Mouse (Mus musculus) heart, postnatal 0 days (tissue): ENCODE measurements around the gene Cdc20b. TPM values are rescaled to one million over a fixed set of nuclear protein-coding genes. Genes with fewer than 3 reads are reported as not detected.

Experiments used
- ATAC-seq: fragments of 200-750 bp; cut with Nextera tagmentation; 2 replicates; pipeline ENCODE4 v1.8.0; 2017; ENCODE audit warnings: low read depth, moderate number of reproducible peaks, moderate library complexity; ENCODE audit not compliant: insufficient read depth
- DNase-seq: peaks from one replicate; pipeline ENCODE4 v3.0.0-alpha.2; 2016; ENCODE audit warnings: low spot score
- H3K27ac ChIP-seq: fragments of 300-500 bp; sonication (generic); 2 replicates; pipeline ENCODE4 v1.5.1; 2014; ENCODE audit warnings: low read depth, mild to moderate bottlenecking
- H3K27me3 ChIP-seq: fragments of 300-500 bp; sonication (generic); 2 replicates; pipeline ENCODE4 v1.6.1; 2014; ENCODE audit warnings: low read length, mixed read lengths; ENCODE audit not compliant: control insufficient read depth, insufficient read depth
- H3K36me3 ChIP-seq: fragments of 300-500 bp; sonication (generic); replicated peaks from 2 replicates; pipeline ENCODE4 v1.6.1; 2014; ENCODE audit warnings: low read length, mixed read lengths; ENCODE audit not compliant: control insufficient read depth, insufficient read depth
- H3K4me1 ChIP-seq: fragments of 300-500 bp; sonication (generic); 2 replicates; pipeline ENCODE4 v1.6.1; 2014; ENCODE audit warnings: antibody characterized with exemption; ENCODE audit not compliant: control insufficient read depth, insufficient read depth
- H3K4me2 ChIP-seq: fragments of 300-500 bp; sonication (generic); 2 replicates; pipeline ENCODE4 v1.6.1; 2014; ENCODE audit warnings: low read depth, mild to moderate bottlenecking, low read length, moderate library complexity
- H3K4me3 ChIP-seq: fragments of 300-500 bp; sonication (generic); 2 replicates; pipeline ENCODE4 v1.5.1; 2014; ENCODE audit warnings: low read depth, low read length
- H3K9ac ChIP-seq: fragments of 300-500 bp; sonication (generic); replicated peaks from 2 replicates; pipeline ENCODE4 v1.6.1; 2014; ENCODE audit warnings: low read depth, low read length, mixed read lengths
- H3K9me3 ChIP-seq: fragments of 300-500 bp; sonication (generic); replicated peaks from 2 replicates; pipeline ENCODE4 v1.6.1; 2016; ENCODE audit warnings: low read length; ENCODE audit not compliant: control insufficient read depth
- CTCF ChIP-seq: IDR thresholded peaks from 2 replicates; pipeline ENCODE4 v1.5.1; 2016; ENCODE audit warnings: antibody characterized with exemption, control low read depth, low read depth
- EP300 ChIP-seq: IDR thresholded peaks from 2 replicates; pipeline ENCODE4 v1.6.1; 2016; ENCODE audit warnings: antibody characterized with exemption, low read depth
- WGBS: fragments of 180-500 bp; shearing (Covaris S2); extraction: QIAGEN DNeasy Blood & Tissue Kit; methylation state at CpG from one replicate; pipeline ENCODE4 v1.1.7; 2014; 5-methylcytosine and 5-hydroxymethylcytosine counted together
- polyA plus RNA-seq: library from polyadenylated mRNA; unstranded; fragments of >200 nt; fragmentation: Nextera tagmentation; extraction: Ambion mirVana; gene quantifications from 2 replicates; pipeline ENCODE4 v1.2.1, GENCODE M21; 2015
- total RNA-seq: library from RNA; depleted of rRNA; stranded (reverse); fragments of >200 nt; gene quantifications from 2 replicates; pipeline ENCODE4 v1.2.3, GENCODE M21; 2014; ENCODE audit warnings: low replicate concordance

Gene Cdc20b
- total and polyA plus RNA-seq, 2 experiments from 2014 or later: not detected

GRCm38 (mm10) chr13:113064542-113064941, 29.6 kb downstream of the Cdc20b start:
- 81% methylated on average over 9 of the region's 9 CpGs for WGBS

GRCm38 (mm10) chr13:113079021-113079420, 44.1 kb downstream of the Cdc20b start:
- no peaks in the 10 kb centered on the region for H3K36me3 ChIP-seq
- H3K4me1 ChIP-seq: no peaks in the 10 kb centered on the region
- WGBS: 80% methylated on average over 9 of the region's 9 CpGs
- H3K4me3 ChIP-seq: no peak overlapping the region
- no peak for TF ChIP-seq CTCF
- no peak for TF ChIP-seq EP300
- no peaks in the 10 kb centered on the region for H3K9me3 ChIP-seq
- no peak for ATAC-seq
- DNase-seq: no peak
- H3K27ac ChIP-seq: no peak overlapping the region
- no peak overlapping the region for H3K9ac ChIP-seq
- H3K27me3 ChIP-seq: no peaks in the 10 kb centered on the region
- H3K4me2 ChIP-seq: no peak overlapping the region

More at GRCm38 (mm10) chr13:113064542-113064941, 29.6 kb downstream of the Cdc20b start:
- Histone ChIP-seq H3K27ac (no peak overlapping the region), H3K9me3 (no peaks in the 10 kb centered on the region), H3K4me2 (no peak overlapping the region), H3K27me3 (no peaks in the 10 kb centered on the region), H3K36me3 (no peaks in the 10 kb centered on the region), H3K9ac (no peak overlapping the region), H3K4me3 (no peak overlapping the region), H3K4me1 (no peaks in the 10 kb centered on the region)
- no peak for ATAC-seq
- DNase-seq: no peak
- TF ChIP-seq CTCF (no peak), EP300 (no peak)

- DNase-seq (no peak), ATAC-seq (no peak)
- Histone ChIP-seq H3K9me3 (no peaks in the 10 kb centered on the region), H3K4me2 (no peak overlapping the region), H3K36me3 (no peaks in the 10 kb centered on the region), H3K27me3 (no peaks in the 10 kb centered on the region), H3K27ac (no peak overlapping the region), H3K4me3 (no peak overlapping the region), H3K4me1 (no peaks in the 10 kb centered on the region), H3K9ac (no peak overlapping the region)
- WGBS: 56% methylated on average over 1 of the region's 1 CpGs
- no peak for TF ChIP-seq EP300
- TF ChIP-seq CTCF: no peak
Measured at GRCm38 (mm10) chr13:113082101-113082500, 47.2 kb downstream of the Cdc20b start.

- Histone ChIP-seq H3K9ac (no peak overlapping the region), H3K9me3 (no peaks in the 10 kb centered on the region), H3K27ac (no peak overlapping the region), H3K4me2 (no peak overlapping the region; the same call in 1 of the 2 replicates), H3K4me3 (no peak overlapping the region), H3K4me1 (no peaks in the 10 kb centered on the region), H3K27me3 (no peaks in the 10 kb centered on the region), H3K36me3 (no peaks in the 10 kb centered on the region)
- no peak for DNase-seq
- WGBS: 5% methylated on average over 5 of the region's 5 CpGs
- no peak for ATAC-seq
- TF ChIP-seq CTCF (no peak), EP300 (no peak)
Measured at GRCm38 (mm10) chr13:113084732-113085131, 49.8 kb downstream of the Cdc20b start.

GRCm38 (mm10) chr13:113087226-113088017, 52.5 kb downstream of the Cdc20b start:
- H3K36me3 ChIP-seq: no peaks in the 10 kb centered on the region
- no peak overlapping the region for H3K27ac ChIP-seq
- DNase-seq (no peak), ATAC-seq (no peak)
- no peak for TF ChIP-seq EP300
- no peak overlapping the region for H3K4me3 ChIP-seq
- 69% methylated on average over 13 of the region's 13 CpGs for WGBS
- no peak overlapping the region for H3K4me2 ChIP-seq
- H3K9ac ChIP-seq: no peak overlapping the region
- no peaks in the 10 kb centered on the region for H3K9me3 ChIP-seq
- no peaks in the 10 kb centered on the region for H3K4me1 ChIP-seq
- H3K27me3 ChIP-seq: no peaks in the 10 kb centered on the region

GRCm38 (mm10) chr13:113090489-113090888, 55.6 kb downstream of the Cdc20b start:
- 58% methylated on average over 8 of the region's 8 CpGs for WGBS
- Histone ChIP-seq H3K4me3 (no peak overlapping the region), H3K4me2 (no peak overlapping the region), H3K4me1 (no peaks in the 10 kb centered on the region), H3K9me3 (no peaks in the 10 kb centered on the region), H3K36me3 (no peaks in the 10 kb centered on the region), H3K27me3 (no peaks in the 10 kb centered on the region), H3K9ac (no peak overlapping the region), H3K27ac (no peak overlapping the region)
- DNase-seq (no peak), ATAC-seq (no peak)
- no peak for TF ChIP-seq CTCF
- no peak for TF ChIP-seq EP300
